Mouse (Mus musculus) cerebral cortex, adult 2 months (tissue): ENCODE data around the gene Dirc2.

Source experiments
- WGBS: fragments of 180-500 bp; shearing (Covaris S2); methylation state at CpG from one replicate; pipeline ENCODE4 v1.1.7; 2018; 5-methylcytosine and 5-hydroxymethylcytosine counted together

Gene Dirc2

GRCm38 (mm10) chr16:35768785-35769642, at the start of gene Dirc2:
Dirc2 (minus strand) TSS chr16:35769356.
- WGBS: under 1% methylated on average over 78 of the region's 78 CpGs

GRCm38 (mm10) chr16:35817255-35818089, 48.3 kb upstream of the Dirc2 start:
- WGBS: 27% methylated on average over 13 of the region's 13 CpGs

GRCm38 (mm10) chr16:35813119-35813518, 44.0 kb upstream of the Dirc2 start:
- WGBS: 83% methylated on average over 3 of the region's 3 CpGs

GRCm38 (mm10) chr16:35808838-35809237, 39.7 kb upstream of the Dirc2 start:
- WGBS: 100% methylated on average over 2 of the region's 2 CpGs

- 92% methylated on average over 4 of the region's 4 CpGs for WGBS
Measured at GRCm38 (mm10) chr16:35807663-35807992, 38.5 kb upstream of the Dirc2 start.

GRCm38 (mm10) chr16:35806973-35807662, 38.0 kb upstream of the Dirc2 start:
- WGBS: 86% methylated on average over 6 of the region's 6 CpGs

GRCm38 (mm10) chr16:35803723-35804122, 34.6 kb upstream of the Dirc2 start:
- WGBS: 88% methylated on average over 4 of the region's 4 CpGs

GRCm38 (mm10) chr16:35802163-35802562, 33.0 kb upstream of the Dirc2 start:
- WGBS: 97% methylated on average over 7 of the region's 7 CpGs

GRCm38 (mm10) chr16:35791962-35792521, 22.9 kb upstream of the Dirc2 start:
- 93% methylated on average over 6 of the region's 6 CpGs for WGBS

- WGBS: 91% methylated on average over 6 of the region's 6 CpGs
Measured at GRCm38 (mm10) chr16:35788330-35788729, 19.2 kb upstream of the Dirc2 start.

GRCm38 (mm10) chr16:35787568-35788189, 18.5 kb upstream of the Dirc2 start:
- WGBS: 76% methylated on average over 8 of the region's 8 CpGs

GRCm38 (mm10) chr16:35787163-35787562, 18.0 kb upstream of the Dirc2 start:
- WGBS: 93% methylated on average over 6 of the region's 6 CpGs

GRCm38 (mm10) chr16:35784134-35784725, 15.1 kb upstream of the Dirc2 start:
- WGBS: 91% methylated on average over 7 of the region's 7 CpGs

- 84% methylated on average over 3 of the region's 3 CpGs for WGBS
Measured at GRCm38 (mm10) chr16:35783207-35783573, 14.0 kb upstream of the Dirc2 start.

- WGBS: 73% methylated on average over 13 of the region's 13 CpGs
Measured at GRCm38 (mm10) chr16:35782451-35783206, 13.5 kb upstream of the Dirc2 start.

- 87% methylated on average over 5 of the region's 5 CpGs for WGBS
Measured at GRCm38 (mm10) chr16:35781651-35782050, 12.5 kb upstream of the Dirc2 start.

- 89% methylated on average over 9 of the region's 9 CpGs for WGBS
Measured at GRCm38 (mm10) chr16:35781096-35781495, 11.9 kb upstream of the Dirc2 start.

GRCm38 (mm10) chr16:35779681-35780080, 10.5 kb upstream of the Dirc2 start:
- 86% methylated on average over 7 of the region's 7 CpGs for WGBS

- 69% methylated on average over 4 of the region's 4 CpGs for WGBS
Measured at GRCm38 (mm10) chr16:35777768-35778167, 8.6 kb upstream of the Dirc2 start.

- 78% methylated on average over 7 of the region's 7 CpGs for WGBS
Measured at GRCm38 (mm10) chr16:35776737-35777136, 7.6 kb upstream of the Dirc2 start.
